Mouse (Mus musculus) liver, postnatal 0 days (tissue): ENCODE measurements at regions not wholly inside any gene's neighbourhood (a gene's known extent, or its start where the extent isn't known, plus 50 kb on each side); places are given as distances from the start of the nearest gene placed in this dataset.
A peak's percentile ranks its signal among the peaks of the same experiment; 100 is the strongest.

Source experiments
- ATAC-seq: fragments of 200-750 bp; cut with Nextera tagmentation; 2 replicates; pipeline ENCODE4 v1.8.0; 2017; ENCODE audit warnings: mild to moderate bottlenecking, moderate library complexity
- DNase-seq: peaks from one replicate; pipeline ENCODE4 v3.0.0-alpha.2; 2016
- H3K27ac ChIP-seq: fragments of 300-500 bp; sonication (generic); 2 replicates; pipeline ENCODE4 v1.5.1; 2014; ENCODE audit warnings: antibody characterized with exemption, moderate library complexity, mild to moderate bottlenecking, low read depth
- H3K27me3 ChIP-seq: fragments of 300-500 bp; sonication (generic); 2 replicates; pipeline ENCODE4 v1.6.1; 2014; ENCODE audit warnings: low read length, control low read depth, mixed read lengths; ENCODE audit not compliant: insufficient read depth
- H3K36me3 ChIP-seq: fragments of 300-500 bp; sonication (generic); replicated peaks from 2 replicates; pipeline ENCODE4 v1.6.1; 2014; ENCODE audit warnings: mild to moderate bottlenecking, control low read depth, low read length, moderate library complexity, mixed read lengths; ENCODE audit not compliant: insufficient read depth
- H3K4me1 ChIP-seq: fragments of 300-500 bp; sonication (generic); 2 replicates; pipeline ENCODE4 v1.6.1; 2014; ENCODE audit warnings: antibody characterized with exemption, mild to moderate bottlenecking, control low read depth; ENCODE audit not compliant: insufficient read depth
- H3K4me2 ChIP-seq: fragments of 300-500 bp; sonication (generic); 2 replicates; pipeline ENCODE4 v1.6.1; 2014; ENCODE audit warnings: low read depth, mild to moderate bottlenecking, low read length, moderate library complexity, mixed read lengths
- H3K4me3 ChIP-seq: fragments of 300-500 bp; sonication (generic); 2 replicates; pipeline ENCODE4 v1.5.1; 2014; ENCODE audit warnings: low read depth, low read length
- H3K9ac ChIP-seq: fragments of 300-500 bp; sonication (generic); replicated peaks from 2 replicates; pipeline ENCODE4 v1.6.1; 2014; ENCODE audit warnings: mild to moderate bottlenecking, moderate library complexity
- H3K9me3 ChIP-seq: fragments of 300-500 bp; sonication (generic); 2 replicates; pipeline ENCODE4 v1.6.1; 2016; ENCODE audit warnings: mild to moderate bottlenecking, control low read depth, low read length, mixed read lengths
- CTCF ChIP-seq: sonication (generic); IDR thresholded peaks from 2 replicates; pipeline ENCODE4 v1.5.1; 2016; ENCODE audit warnings: antibody characterized with exemption, low read depth
- EP300 ChIP-seq: IDR thresholded peaks from 2 replicates; pipeline ENCODE4 v1.6.1; 2016; ENCODE audit warnings: antibody characterized with exemption, low read depth, mild to moderate bottlenecking
- WGBS: fragments of 180-500 bp; shearing (Covaris S2); extraction: QIAGEN DNeasy Blood & Tissue Kit; methylation state at CpG from one replicate; pipeline ENCODE4 v1.1.7; 2014; ENCODE audit not compliant: insufficient replicate concordance; 5-methylcytosine and 5-hydroxymethylcytosine counted together

DNA sequence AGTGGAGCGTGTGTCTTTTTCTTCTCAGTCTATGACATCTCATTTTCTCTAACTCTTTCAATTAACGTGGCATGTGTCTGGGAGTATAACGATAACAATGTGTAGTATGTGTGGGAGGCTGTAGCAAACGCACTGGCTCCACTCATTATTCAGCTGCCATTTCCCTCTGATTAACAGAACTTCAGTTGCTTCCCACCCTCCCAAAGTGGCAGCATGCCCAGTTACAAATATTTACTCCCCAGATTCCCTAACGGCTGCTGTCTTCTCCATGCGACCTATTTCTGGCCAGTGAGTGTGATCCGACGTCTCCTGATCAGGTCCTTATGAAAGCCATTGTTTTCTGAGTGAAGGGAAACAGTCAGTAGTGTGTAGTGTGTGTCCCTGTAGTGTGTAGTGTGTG, 88.2 kb downstream of the Vcpkmt start:
- no peaks in the 10 kb centered on the region for H3K27me3 ChIP-seq
- H3K9ac ChIP-seq: no peak overlapping the region
- no peak for TF ChIP-seq CTCF
- no peak for TF ChIP-seq EP300
- H3K4me2 ChIP-seq: no peak overlapping the region
- H3K4me1 ChIP-seq: 0 out of 2 replicates have a peak, but pooled peaks cover 10% of the 10 kb centered on the region
- no peak overlapping the region for H3K27ac ChIP-seq
- H3K9me3 ChIP-seq: no peaks in the 10 kb centered on the region
- no peak overlapping the region for H3K4me3 ChIP-seq
- ATAC-seq (no peak), DNase-seq (peak; percentile 44)
- no peaks in the 10 kb centered on the region for H3K36me3 ChIP-seq
- 65% methylated on average over 8 of the region's 8 CpGs for WGBS

DNA sequence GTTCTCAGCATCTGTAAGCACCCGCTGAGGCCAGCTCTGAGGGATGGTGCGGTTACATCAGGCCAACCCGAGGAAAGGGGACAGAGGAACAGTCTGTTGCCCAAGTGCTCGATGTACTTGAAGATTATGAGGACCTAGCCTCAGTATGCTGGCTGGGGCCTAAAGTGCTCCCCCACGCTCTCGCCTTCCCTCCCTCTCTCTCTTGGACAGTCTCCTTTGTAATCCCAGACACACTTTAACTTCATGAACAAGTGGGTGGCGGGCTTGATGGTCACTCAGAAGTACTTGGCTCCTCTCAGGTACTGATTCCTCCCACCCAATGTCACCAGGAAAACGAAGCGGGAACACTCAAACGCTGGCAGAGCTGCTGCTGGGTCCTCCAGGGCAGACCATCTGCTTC, 93.1 kb downstream of the Vcpkmt start:
- no peaks in the 10 kb centered on the region for H3K27me3 ChIP-seq
- H3K4me1 ChIP-seq: peaks cover 12% of the 10 kb centered on the region
- no peak for ATAC-seq
- H3K4me3 ChIP-seq: no peak overlapping the region
- WGBS: 84% methylated on average over 10 of the region's 10 CpGs
- no peak for TF ChIP-seq CTCF
- TF ChIP-seq EP300: no peak
- H3K36me3 ChIP-seq: no peaks in the 10 kb centered on the region
- no peaks in the 10 kb centered on the region for H3K9me3 ChIP-seq
- H3K27ac ChIP-seq: no peak overlapping the region
- no peak for DNase-seq
- no peak overlapping the region for H3K9ac ChIP-seq
- H3K4me2 ChIP-seq: no peak overlapping the region

DNA sequence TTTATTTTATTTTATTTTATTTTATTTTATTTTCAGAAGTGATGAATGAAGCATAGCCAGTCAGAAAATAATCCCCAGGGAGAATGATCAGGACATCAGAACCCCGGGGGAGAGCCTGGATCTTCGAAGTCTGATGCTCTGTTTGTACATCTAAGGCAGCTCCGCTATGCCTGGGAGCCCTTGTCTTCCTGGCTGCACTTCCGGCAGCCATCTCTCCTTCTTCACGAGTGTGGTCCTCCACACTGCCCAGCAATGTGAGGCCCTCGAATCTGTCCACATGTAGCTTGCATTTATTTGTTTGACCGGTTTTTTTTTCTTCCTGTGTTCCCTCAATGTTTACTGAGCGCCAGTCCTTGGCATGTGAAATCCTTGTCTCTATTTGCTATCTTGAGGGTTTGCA, 95.9 kb downstream of the Vcpkmt start:
- Histone ChIP-seq H3K9me3 (no peaks in the 10 kb centered on the region), H3K9ac (no peak overlapping the region), H3K27ac (no peak overlapping the region), H3K4me1 (peaks cover 9% of the 10 kb centered on the region), H3K4me2 (no peak overlapping the region), H3K27me3 (no peaks in the 10 kb centered on the region), H3K4me3 (no peak overlapping the region), H3K36me3 (no peaks in the 10 kb centered on the region)
- TF ChIP-seq CTCF (no peak), EP300 (no peak)
- DNase-seq (no peak), ATAC-seq (no peak)
- 58% methylated on average over 8 of the region's 8 CpGs for WGBS

DNA sequence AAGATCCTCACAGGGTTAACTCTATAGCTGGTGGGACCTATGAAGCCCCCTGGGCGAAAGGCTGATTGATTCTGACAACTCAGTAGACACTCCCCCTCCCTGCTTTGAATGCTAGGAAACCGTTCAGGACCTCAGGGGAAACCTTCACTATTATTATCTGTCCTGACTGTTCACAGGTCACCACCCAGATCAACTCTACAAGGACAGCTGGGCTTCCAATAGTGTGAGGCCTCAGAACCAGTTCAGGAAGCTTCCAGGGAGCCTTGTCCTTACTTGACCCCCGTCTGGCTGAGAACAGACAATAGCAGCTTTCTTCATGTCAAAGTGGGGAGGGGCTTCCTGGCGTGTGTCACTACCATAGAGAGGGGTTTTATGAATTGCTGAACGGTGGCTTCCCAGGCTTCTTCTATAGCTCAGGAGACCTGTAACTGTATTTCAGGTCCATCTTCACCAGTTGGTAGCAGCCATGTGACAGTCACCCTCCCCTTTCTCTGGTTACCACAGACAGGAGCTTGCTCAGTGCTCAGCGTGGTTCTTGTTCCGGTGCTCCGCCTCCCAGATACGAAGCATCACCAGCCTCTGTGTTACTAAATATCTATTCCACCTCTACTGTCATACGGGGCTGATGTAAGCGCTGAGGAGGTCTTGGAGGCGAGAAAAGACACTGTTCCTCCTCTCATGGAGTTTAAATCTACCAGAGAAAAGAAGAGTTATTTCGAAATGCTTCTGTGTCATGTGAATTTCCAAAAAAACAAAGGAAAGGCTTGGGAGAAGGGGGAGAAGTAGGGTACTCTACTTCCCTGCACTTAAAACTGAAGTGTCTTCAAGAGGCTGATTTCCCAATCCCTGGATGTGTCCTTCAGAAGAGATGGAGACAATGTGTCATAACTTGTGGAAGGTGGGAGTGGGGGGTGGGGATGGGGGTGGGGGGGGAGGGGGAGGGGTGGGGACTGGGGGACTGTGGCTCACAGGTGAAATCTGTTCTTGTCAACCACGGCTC, 96.9 kb downstream of the Vcpkmt start:
- no peaks in the 10 kb centered on the region for H3K9me3 ChIP-seq
- DNase-seq (peak; percentile 33), ATAC-seq (peak; percentile 50; the same call in 1 of the 2 replicates)
- H3K27me3 ChIP-seq: no peaks in the 10 kb centered on the region
- no peak for TF ChIP-seq CTCF
- WGBS: 24% methylated on average over 14 of the region's 14 CpGs
- peaks cover 9% of the 10 kb centered on the region for H3K4me1 ChIP-seq
- no peak overlapping the region for H3K27ac ChIP-seq
- no peak overlapping the region for H3K9ac ChIP-seq
- H3K4me2 ChIP-seq: peak overlapping the region; percentile 47; the same call in 1 of the 2 replicates
- H3K4me3 ChIP-seq: no peak overlapping the region
- no peaks in the 10 kb centered on the region for H3K36me3 ChIP-seq

DNA sequence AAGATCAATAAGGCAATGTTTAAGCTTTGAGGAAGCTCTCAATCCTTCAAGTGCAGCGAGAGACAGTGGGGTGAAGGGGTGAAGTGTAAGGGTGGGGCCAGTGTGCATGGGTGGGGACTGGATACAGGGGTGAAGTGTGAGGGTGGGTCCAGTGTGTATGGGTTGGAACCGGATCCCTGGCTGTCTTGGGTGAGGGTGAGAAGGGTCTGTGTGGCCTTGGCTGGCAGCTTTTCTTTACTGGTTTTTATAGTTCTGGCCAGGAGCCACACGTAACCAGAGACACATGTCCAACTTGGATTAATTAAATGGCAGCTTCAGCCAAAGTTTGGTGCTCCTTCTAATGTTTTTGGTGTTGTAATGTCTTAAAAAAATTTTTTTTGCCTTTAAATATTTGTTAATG, 101.4 kb downstream of the Vcpkmt start:
- 79% methylated on average over 3 of the region's 3 CpGs for WGBS
- no peaks in the 10 kb centered on the region for H3K36me3 ChIP-seq

DNA sequence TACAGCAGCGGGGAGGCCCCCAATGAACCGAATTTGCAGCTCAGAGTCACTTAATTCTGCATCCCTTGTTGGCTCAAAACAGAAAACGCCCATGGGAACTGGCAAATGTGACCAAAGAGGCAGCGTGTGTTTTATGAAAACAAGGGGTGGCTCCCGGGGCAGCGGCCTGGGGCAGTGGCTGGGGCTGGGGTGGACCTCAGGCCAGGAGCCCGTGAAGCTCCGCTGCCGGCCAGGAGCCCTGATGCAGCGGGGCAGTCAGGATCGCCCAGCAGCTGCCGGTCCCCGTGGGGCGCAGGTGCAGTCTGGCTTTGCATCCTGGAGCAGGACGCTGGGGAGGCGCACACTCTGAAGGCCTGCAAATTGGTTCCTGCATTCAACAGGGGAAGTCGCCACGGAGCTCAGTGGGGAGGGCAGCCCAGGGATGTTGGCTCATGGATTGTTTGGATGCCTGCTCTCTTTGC, 104.4 kb upstream of the Gm9887 start:
- peak overlapping the region; percentile 55 for H3K4me2 ChIP-seq
- no peaks in the 10 kb centered on the region for H3K36me3 ChIP-seq
- ATAC-seq (peak; percentile 27), DNase-seq (peak; percentile 48)
- peak overlapping the region; percentile 56 for H3K27ac ChIP-seq
- H3K4me3 ChIP-seq: no peak overlapping the region
- TF ChIP-seq EP300: no peak
- no peak for TF ChIP-seq CTCF
- WGBS: 27% methylated on average over 18 of the region's 18 CpGs
- H3K9ac ChIP-seq: 0 out of 2 replicates have a peak overlapping the region, but pooled peaks have one; percentile 44
- no peaks in the 10 kb centered on the region for H3K9me3 ChIP-seq
- H3K27me3 ChIP-seq: no peaks in the 10 kb centered on the region
- H3K4me1 ChIP-seq: peaks cover 9% of the 10 kb centered on the region

More for the DNA sequence above, 101.4 kb downstream of the Vcpkmt start:
- Histone ChIP-seq H3K4me3 (no peak overlapping the region), H3K27me3 (no peaks in the 10 kb centered on the region), H3K4me1 (peaks cover 16% of the 10 kb centered on the region), H3K9me3 (no peaks in the 10 kb centered on the region), H3K9ac (no peak overlapping the region), H3K27ac (no peak overlapping the region), H3K4me2 (no peak overlapping the region)
- no peak for TF ChIP-seq CTCF
- no peak for TF ChIP-seq EP300
- ATAC-seq: no peak
- DNase-seq: no peak
